Mouse (Mus musculus): ENCODE measurements around the gene 1700102P08Rik.

The 1700102P08Rik gene

GRCm38 (mm10) chr9:108392676-108393075, at the start of gene 1700102P08Rik:
Gene 1700102P08Rik (plus strand): TSS chr9:108392805.
- DNase-seq = peak; percentile 25

- DNase-seq = no peak
Observed at GRCm38 (mm10) chr9:108343331-108343730, 49.3 kb upstream of the 1700102P08Rik start.

GRCm38 (mm10) chr9:108343835-108344234, 48.8 kb upstream of the 1700102P08Rik start:
- DNase-seq = no peak

GRCm38 (mm10) chr9:108344471-108344870, 48.1 kb upstream of the 1700102P08Rik start:
- DNase-seq = no peak

- no peak for DNase-seq
Observed at GRCm38 (mm10) chr9:108347024-108347423, 45.6 kb upstream of the 1700102P08Rik start.

GRCm38 (mm10) chr9:108347540-108348289, 44.9 kb upstream of the 1700102P08Rik start, which contains the start of gene Usp4:
Gene Usp4 (plus strand): TSS chr9:108347853.
- DNase-seq = peak; percentile 98

- DNase-seq = no peak
Observed at GRCm38 (mm10) chr9:108348290-108348680, 44.3 kb upstream of the 1700102P08Rik start.

- DNase-seq = no peak
Observed at GRCm38 (mm10) chr9:108349727-108350126, 42.9 kb upstream of the 1700102P08Rik start.

GRCm38 (mm10) chr9:108378234-108378633, 14.4 kb upstream of the 1700102P08Rik start:
- no peak for DNase-seq

GRCm38 (mm10) chr9:108378736-108379135, 13.9 kb upstream of the 1700102P08Rik start:
- DNase-seq = no peak

- DNase-seq = no peak
Observed at GRCm38 (mm10) chr9:108379294-108379693, 13.3 kb upstream of the 1700102P08Rik start.

- DNase-seq = no peak
Observed at GRCm38 (mm10) chr9:108381382-108381781, 11.2 kb upstream of the 1700102P08Rik start.

- DNase-seq = no peak
Observed at GRCm38 (mm10) chr9:108385006-108385405, 7.6 kb upstream of the 1700102P08Rik start.

GRCm38 (mm10) chr9:108386816-108387215, 5.8 kb upstream of the 1700102P08Rik start:
- DNase-seq = no peak

GRCm38 (mm10) chr9:108388601-108389000, 4.0 kb upstream of the 1700102P08Rik start:
- DNase-seq = no peak

GRCm38 (mm10) chr9:108389220-108389619, 3.4 kb upstream of the 1700102P08Rik start:
- no peak for DNase-seq

- no peak for DNase-seq
Observed at GRCm38 (mm10) chr9:108394191-108394590, 1.6 kb downstream of the 1700102P08Rik start.

- DNase-seq = no peak
Observed at GRCm38 (mm10) chr9:108395427-108395826, 2.8 kb downstream of the 1700102P08Rik start.

- DNase-seq = no peak
Observed at GRCm38 (mm10) chr9:108398324-108398723, 5.7 kb downstream of the 1700102P08Rik start.

GRCm38 (mm10) chr9:108401186-108401960, 8.8 kb downstream of the 1700102P08Rik start:
- DNase-seq = no peak

- no peak for DNase-seq
Observed at GRCm38 (mm10) chr9:108403081-108403480, 10.5 kb downstream of the 1700102P08Rik start.

- DNase-seq = no peak
Observed at GRCm38 (mm10) chr9:108404451-108404850, 11.8 kb downstream of the 1700102P08Rik start.

- DNase-seq = no peak
Observed at GRCm38 (mm10) chr9:108409535-108409934, 16.9 kb downstream of the 1700102P08Rik start.

- DNase-seq = no peak
Observed at GRCm38 (mm10) chr9:108411381-108411942, 18.9 kb downstream of the 1700102P08Rik start.

Measured in embryo, embryonic 11 days (tissue).